Mouse (Mus musculus) myocyte (in vitro differentiated cells): Measurements from ENCODE around the gene Osgep. TPM values are rescaled to one million over a fixed set of nuclear protein-coding genes. Genes with fewer than 3 reads are reported as not detected.
A peak's percentile ranks its signal among the peaks of the same experiment; 100 is the strongest.
"Not testable (repeated sequence)": the region's sequence is repeated elsewhere in the genome, so short reads cannot be mapped to it uniquely, and the experiment has no call there.

Source experiments
- H3K27me3 ChIP-seq: one replicate; pipeline ENCODE4 v1.6.1; 2011; ENCODE audit not compliant: control insufficient read depth, insufficient read depth, insufficient read length
- H3K36me3 ChIP-seq: one replicate; pipeline ENCODE4 v1.6.1; 2011; ENCODE audit not compliant: control insufficient read depth, insufficient read depth
- H3K4me2 ChIP-seq: one replicate; pipeline ENCODE4 v1.6.1; 2011; ENCODE audit warnings: low read depth, control low read depth
- H3K4me3 ChIP-seq: one replicate; pipeline ENCODE4 v1.5.1; 2011; ENCODE audit warnings: mild to moderate bottlenecking, control low read depth, moderate library complexity
- H3K79me2 ChIP-seq: one replicate; pipeline ENCODE4 v1.6.1; 2011; ENCODE audit not compliant: control insufficient read depth, insufficient read depth
- H3ac ChIP-seq: one replicate; pipeline ENCODE4 v1.6.1; 2011; ENCODE audit not compliant: control insufficient read depth, insufficient read length
- CEBPB ChIP-seq: IDR thresholded peaks from 2 replicates; pipeline ENCODE4 v1.6.1; 2011; ENCODE audit warnings: mild to moderate bottlenecking, moderate library complexity; ENCODE audit not compliant: poor library complexity, insufficient read depth, severe bottlenecking
- E2F4 ChIP-seq: IDR thresholded peaks from one replicate; pipeline ENCODE4 v1.6.1; 2011; ENCODE audit warnings: mild to moderate bottlenecking, control low read depth, moderate library complexity; ENCODE audit not compliant: insufficient read depth
- MAX ChIP-seq: IDR thresholded peaks from one replicate; pipeline ENCODE4 v1.6.1; 2011; ENCODE audit warnings: low read depth, mild to moderate bottlenecking, control low read depth
- MYOD1 ChIP-seq, 3 experiments: IDR thresholded peaks; one replicate each; pipeline ENCODE4 v1.6.1; 2011; ENCODE audit warnings: control low read depth in 2 of 3, low read depth in 2 of 3, mild to moderate bottlenecking in 2 of 3, moderate library complexity in 1 of 3; ENCODE audit not compliant: insufficient read length in 2 of 3, control insufficient read depth in 1 of 3
- MYOG ChIP-seq, 3 experiments: IDR thresholded peaks; one replicate each; pipeline ENCODE4 v1.6.1; 2011; ENCODE audit warnings: control low read depth in 2 of 3, low read depth in 2 of 3, mild to moderate bottlenecking in 2 of 3; ENCODE audit not compliant: insufficient read length in 2 of 3, control insufficient read depth in 1 of 3, insufficient read depth in 1 of 3
- POLR2A ChIP-seq: IDR thresholded peaks from one replicate; pipeline ENCODE4 v1.6.1; 2011; ENCODE audit warnings: low read depth, mild to moderate bottlenecking, control low read depth, moderate library complexity; ENCODE audit not compliant: insufficient read length
- POLR2AphosphoS2 ChIP-seq: IDR thresholded peaks from one replicate; pipeline ENCODE4 v1.6.1; 2011; ENCODE audit warnings: low read depth, control low read depth; ENCODE audit not compliant: insufficient read length
- REST ChIP-seq: IDR thresholded peaks from one replicate; pipeline ENCODE4 v1.6.1; 2011; ENCODE audit warnings: mild to moderate bottlenecking, control low read depth, moderate library complexity; ENCODE audit not compliant: insufficient read depth, insufficient read length
- SRF ChIP-seq: IDR thresholded peaks from one replicate; pipeline ENCODE4 v1.6.1; 2011; ENCODE audit warnings: low read depth; ENCODE audit not compliant: control insufficient read depth, insufficient read length
- TCF12 ChIP-seq: IDR thresholded peaks from one replicate; pipeline ENCODE4 v1.6.1; 2011; ENCODE audit warnings: mild to moderate bottlenecking, control low read depth; ENCODE audit not compliant: poor library complexity, insufficient read depth, severe bottlenecking
- TCF3 ChIP-seq: IDR thresholded peaks from one replicate; pipeline ENCODE4 v1.6.1; 2011; ENCODE audit warnings: low read depth, control low read depth; ENCODE audit not compliant: insufficient read length
- USF1 ChIP-seq: IDR thresholded peaks from one replicate; pipeline ENCODE4 v1.6.1; 2011; ENCODE audit warnings: low read depth, mild to moderate bottlenecking, control low read depth, moderate library complexity
- polyA plus RNA-seq: library from polyadenylated mRNA; unstranded; fragments of >200 nt; fragmentation: generic; extraction: Trizol; gene quantifications from one replicate; pipeline ENCODE4 v1.2.1, GENCODE M21; 2012; ENCODE audit warnings: missing spikeins

Osgep gene
- 81.0 TPM for polyA plus RNA-seq

- peaks cover 24% of the 10 kb centered on the region for H3K36me3 ChIP-seq
- H3K4me2 ChIP-seq, result peak within 1 kb of the TSS; percentile 91
- H3K27me3 ChIP-seq, result no peaks in the 10 kb centered on the region
- TF ChIP-seq POLR2A (peak; percentile 85), MAX (peak; percentile 87), MYOG (IDR thresholded peaks at IDR 0.05; ENCODE audit: control insufficient read depth in 1 of 3, insufficient read depth in 1 of 3, insufficient read length in 2 of 3, low read depth in 2 of 3) (peak in 1 of 3 experiments; percentile 27), POLR2AphosphoS2 (peak; percentile 98), REST (no peak), SRF (no peak), USF1 (peak; percentile 99), MYOD1 (IDR thresholded peaks at IDR 0.05; ENCODE audit: control insufficient read depth in 1 of 3, insufficient read length in 2 of 3, low read depth in 2 of 3) (peak in 1 of 3 experiments; percentile 2), TCF12 (no peak), TCF3 (no peak), CEBPB (no peak), E2F4 (no peak)
- H3K79me2 ChIP-seq, result peaks cover 45% of the 10 kb centered on the region
- H3K4me3 ChIP-seq, result peak within 1 kb of the TSS; percentile 87
- H3ac ChIP-seq, result peak within 1 kb of the TSS; percentile 53
These were observed at the start of gene Osgep, which contains the start of gene Apex1 for GRCm38 (mm10) chr14:50924281-50925064. Gene Osgep (minus strand): TSS chr14:50924893. Gene Apex1 (plus strand): TSS chr14:50924968.

- H3K79me2 ChIP-seq, result no peaks in the 10 kb centered on the region
- H3ac ChIP-seq, result no peak overlapping the region
- TF ChIP-seq CEBPB, result no peak
- TF ChIP-seq TCF12, result no peak
- no peak for TF ChIP-seq POLR2A
- TF ChIP-seq MYOD1 (IDR thresholded peaks at IDR 0.05; ENCODE audit: control insufficient read depth in 1 of 3, insufficient read length in 2 of 3, low read depth in 2 of 3), result no peak
- TF ChIP-seq SRF, result no peak
- no peak for TF ChIP-seq USF1
- no peak for TF ChIP-seq REST
- no peak for TF ChIP-seq MAX
- no peak for TF ChIP-seq TCF3
- no peak for TF ChIP-seq MYOG (IDR thresholded peaks at IDR 0.05; ENCODE audit: control insufficient read depth in 1 of 3, insufficient read depth in 1 of 3, insufficient read length in 2 of 3, low read depth in 2 of 3)
- H3K4me2 ChIP-seq, result no peak overlapping the region
- H3K36me3 ChIP-seq, result no peaks in the 10 kb centered on the region
- no peaks in the 10 kb centered on the region for H3K27me3 ChIP-seq
- no peak overlapping the region for H3K4me3 ChIP-seq
These were observed 49.0 kb upstream of the Osgep start for GRCm38 (mm10) chr14:50973700-50974099.

- H3K4me2 ChIP-seq, H3ac ChIP-seq, H3K27me3 ChIP-seq, H3K4me3 ChIP-seq, H3K79me2 ChIP-seq, H3K36me3 ChIP-seq: not testable (repeated sequence)
These were observed 48.4 kb upstream of the Osgep start for GRCm38 (mm10) chr14:50973054-50973453.

- H3K4me3 ChIP-seq, result no peak overlapping the region
- H3ac ChIP-seq, result no peak overlapping the region
- H3K36me3 ChIP-seq, result no peaks in the 10 kb centered on the region
- H3K27me3 ChIP-seq, result no peaks in the 10 kb centered on the region
- no peak overlapping the region for H3K4me2 ChIP-seq
- H3K79me2 ChIP-seq, result no peaks in the 10 kb centered on the region
- TF ChIP-seq TCF3 (no peak), E2F4 (no peak), MYOD1 (IDR thresholded peaks at IDR 0.05; ENCODE audit: control insufficient read depth in 1 of 3, insufficient read length in 2 of 3, low read depth in 2 of 3) (no peak), POLR2AphosphoS2 (no peak), USF1 (no peak), SRF (no peak), POLR2A (no peak), CEBPB (no peak), MAX (no peak), REST (no peak), MYOG (IDR thresholded peaks at IDR 0.05; ENCODE audit: control insufficient read depth in 1 of 3, insufficient read depth in 1 of 3, insufficient read length in 2 of 3, low read depth in 2 of 3) (no peak), TCF12 (no peak)
These were observed 46.1 kb upstream of the Osgep start for GRCm38 (mm10) chr14:50970822-50971221.
